Mouse (Mus musculus) lung, embryonic 14.5 days (tissue): Measurements from ENCODE around the gene Tifa. TPM values are rescaled to one million over a fixed set of nuclear protein-coding genes. Genes with fewer than 3 reads are reported as not detected.

Experiments
- ATAC-seq: fragments of 200-750 bp; cut with Nextera tagmentation; 2 replicates; pipeline ENCODE4 v1.8.0; 2017; ENCODE audit warnings: mild to moderate bottlenecking, moderate TSS enrichment, moderate library complexity; ENCODE audit not compliant: insufficient read depth
- DNase-seq: peaks from one replicate; pipeline ENCODE4 v3.0.0-alpha.2; 2015
- H3K27ac ChIP-seq: fragments of 300-500 bp; sonication (generic); 2 replicates; pipeline ENCODE4 v1.5.1; 2014; ENCODE audit warnings: low read depth, mild to moderate bottlenecking, moderate library complexity
- H3K27me3 ChIP-seq: fragments of 300-500 bp; sonication (generic); 2 replicates; pipeline ENCODE4 v1.6.1; 2014; ENCODE audit warnings: low read length, control low read depth; ENCODE audit not compliant: insufficient read depth
- H3K36me3 ChIP-seq: fragments of 300-500 bp; sonication (generic); 2 replicates; pipeline ENCODE4 v1.6.1; 2014; ENCODE audit warnings: control low read depth; ENCODE audit not compliant: insufficient read depth
- H3K4me1 ChIP-seq: fragments of 300-500 bp; sonication (generic); 2 replicates; pipeline ENCODE4 v1.6.1; 2014; ENCODE audit warnings: antibody characterized with exemption, control low read depth; ENCODE audit not compliant: insufficient read depth
- H3K4me2 ChIP-seq: fragments of 300-500 bp; sonication (generic); 2 replicates; pipeline ENCODE4 v1.6.1; 2014; ENCODE audit warnings: mild to moderate bottlenecking
- H3K4me3 ChIP-seq: fragments of 300-500 bp; sonication (generic); 2 replicates; pipeline ENCODE4 v1.5.1; 2014; ENCODE audit warnings: low read depth, low read length
- H3K9ac ChIP-seq: fragments of 300-500 bp; sonication (generic); 2 replicates; pipeline ENCODE4 v1.6.1; 2014
- H3K9me3 ChIP-seq: fragments of 300-500 bp; sonication (generic); 2 replicates; pipeline ENCODE4 v1.6.1; 2016; ENCODE audit warnings: low read depth, low read length, control low read depth
- CTCF ChIP-seq: IDR thresholded peaks from 2 replicates; pipeline ENCODE4 v1.5.1; 2016; ENCODE audit warnings: antibody characterized with exemption, low read depth
- WGBS: fragments of 180-500 bp; shearing (Covaris S2); extraction: QIAGEN DNeasy Blood & Tissue Kit; methylation state at CpG from one replicate; pipeline ENCODE4 v1.1.7; 2014; 5-methylcytosine and 5-hydroxymethylcytosine counted together
- polyA plus RNA-seq: library from polyadenylated mRNA; unstranded; fragments of >200 nt; fragmentation: Nextera tagmentation; extraction: Ambion mirVana; gene quantifications from 2 replicates; pipeline ENCODE4 v1.2.1, GENCODE M21; 2014

Gene Tifa
- polyA plus RNA-seq, 1 experiment from 2014 or later, result 4.3 TPM

DNA sequence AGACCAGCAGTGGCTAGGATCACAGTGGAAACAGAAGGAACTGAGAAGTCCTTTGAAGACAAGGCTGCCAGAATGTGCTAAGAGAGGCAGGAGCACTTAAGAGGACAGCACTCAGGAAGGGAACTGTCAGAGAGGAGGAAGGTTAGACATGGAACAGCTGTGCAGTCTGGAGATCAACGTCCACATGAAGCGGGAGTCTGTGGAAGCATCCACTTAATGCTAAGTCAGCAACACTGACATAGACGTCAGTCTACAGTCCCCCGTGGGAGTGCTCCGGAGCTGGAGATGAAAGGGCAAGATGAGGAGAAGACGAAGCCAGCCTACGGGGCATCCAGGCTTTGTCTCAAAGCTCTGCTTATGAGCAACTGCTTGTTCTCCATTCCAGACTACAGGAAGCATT, 37.5 kb downstream of the Tifa start:
- H3K27me3 ChIP-seq, result no peaks in the 10 kb centered on the region
- no peaks in the 10 kb centered on the region; the same call in 1 of the 2 replicates for H3K4me1 ChIP-seq
- peaks cover 8% of the 10 kb centered on the region for H3K36me3 ChIP-seq
- no peak for TF ChIP-seq CTCF
- DNase-seq (peak; percentile 80), ATAC-seq (peak; percentile 94)
- 22% methylated on average over 7 of the region's 7 CpGs for WGBS
- H3K4me3 ChIP-seq, result no peak overlapping the region
- H3K9ac ChIP-seq, result no peak overlapping the region
- no peaks in the 10 kb centered on the region for H3K9me3 ChIP-seq
- H3K4me2 ChIP-seq, result no peak overlapping the region
- 0 out of 2 replicates have a peak overlapping the region, but pooled peaks have one; percentile 51 for H3K27ac ChIP-seq

DNA sequence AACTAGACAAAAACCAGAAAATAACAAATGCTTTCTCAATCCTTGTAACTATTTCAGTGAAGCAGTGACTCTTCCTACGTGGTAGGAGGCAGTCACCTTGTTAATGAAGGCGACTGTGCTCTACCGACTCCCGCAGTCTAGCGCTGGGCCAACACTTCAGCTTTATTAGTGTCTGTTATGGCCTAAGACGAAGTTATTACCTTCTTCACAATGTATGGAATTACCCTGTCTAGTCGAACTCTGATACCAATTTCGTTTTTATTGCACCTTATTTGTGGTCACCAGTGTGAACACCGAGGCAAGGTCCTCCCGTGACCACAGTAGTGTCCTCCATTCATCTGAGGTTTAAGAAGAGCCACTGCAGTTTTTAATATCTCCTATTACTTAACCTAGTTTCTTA, 40.6 kb downstream of the Tifa start:
- 93% methylated on average over 10 of the region's 10 CpGs for WGBS
- no peak for ATAC-seq
- H3K27ac ChIP-seq, result no peak overlapping the region
- no peak overlapping the region for H3K9ac ChIP-seq
- no peaks in the 10 kb centered on the region for H3K9me3 ChIP-seq
- TF ChIP-seq CTCF, result no peak
- H3K36me3 ChIP-seq, result 0 out of 2 replicates have a peak, but pooled peaks cover 6% of the 10 kb centered on the region
- no peak for DNase-seq
- H3K4me1 ChIP-seq, result no peaks in the 10 kb centered on the region; the same call in 1 of the 2 replicates
- no peak overlapping the region for H3K4me2 ChIP-seq
- H3K4me3 ChIP-seq, result no peak overlapping the region
- no peaks in the 10 kb centered on the region for H3K27me3 ChIP-seq

DNA sequence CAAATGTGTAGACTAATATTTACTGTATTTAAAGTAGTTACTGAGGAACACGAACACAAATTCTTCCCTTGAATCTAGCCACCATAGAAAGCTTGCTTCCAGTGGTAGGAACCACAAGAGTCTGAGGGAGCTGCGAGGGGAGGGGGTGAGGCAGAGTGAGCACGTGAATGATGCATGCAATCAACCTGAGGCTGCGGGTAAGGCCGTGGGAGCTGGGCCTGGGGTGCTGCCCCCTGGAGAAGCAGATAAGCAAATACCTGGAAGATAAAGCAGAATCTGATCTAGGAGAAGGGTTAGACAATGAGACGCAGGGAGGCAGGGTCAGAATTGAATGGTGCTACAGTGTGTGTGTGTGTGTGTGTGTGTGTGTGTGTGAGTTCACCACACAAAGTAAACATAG, 41.5 kb downstream of the Tifa start:
- DNase-seq (no peak), ATAC-seq (no peak)
- Histone ChIP-seq H3K4me3 (no peak overlapping the region), H3K9ac (no peak overlapping the region), H3K27me3 (no peaks in the 10 kb centered on the region), H3K4me1 (peaks cover 2% of the 10 kb centered on the region; the same call in 1 of the 2 replicates), H3K36me3 (0 out of 2 replicates have a peak, but pooled peaks cover 6% of the 10 kb centered on the region), H3K4me2 (no peak overlapping the region), H3K27ac (no peak overlapping the region), H3K9me3 (no peaks in the 10 kb centered on the region)
- no peak for TF ChIP-seq CTCF
- 47% methylated on average over 6 of the region's 6 CpGs for WGBS

DNA sequence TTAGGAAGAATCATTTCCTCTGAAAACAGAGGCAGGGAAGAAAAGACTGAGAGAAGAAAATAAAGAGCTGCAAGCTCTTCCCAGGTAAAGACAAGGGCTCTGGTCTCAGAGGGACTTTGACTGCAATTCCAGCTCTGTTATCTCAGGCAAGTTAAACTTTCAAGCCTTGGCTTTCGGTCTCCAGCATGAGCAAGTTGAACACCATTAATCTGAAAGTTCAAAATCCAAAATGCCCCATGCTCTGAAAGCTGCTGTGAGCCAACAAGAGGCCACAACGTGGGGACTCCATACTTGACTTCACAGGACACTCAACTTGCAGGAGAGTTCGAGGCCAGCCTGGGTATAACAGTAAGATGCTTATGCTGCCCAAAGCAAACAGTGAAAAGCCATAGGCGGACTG, 44.4 kb downstream of the Tifa start:
- ATAC-seq (no peak), DNase-seq (no peak)
- Histone ChIP-seq H3K9me3 (no peaks in the 10 kb centered on the region), H3K27ac (no peak overlapping the region), H3K4me3 (no peak overlapping the region), H3K36me3 (0 out of 2 replicates have a peak, but pooled peaks cover 6% of the 10 kb centered on the region), H3K4me2 (no peak overlapping the region), H3K9ac (no peak overlapping the region), H3K27me3 (no peaks in the 10 kb centered on the region), H3K4me1 (peaks cover 5% of the 10 kb centered on the region; the same call in 1 of the 2 replicates)
- 77% methylated on average over 4 of the region's 4 CpGs for WGBS
- no peak for TF ChIP-seq CTCF

DNA sequence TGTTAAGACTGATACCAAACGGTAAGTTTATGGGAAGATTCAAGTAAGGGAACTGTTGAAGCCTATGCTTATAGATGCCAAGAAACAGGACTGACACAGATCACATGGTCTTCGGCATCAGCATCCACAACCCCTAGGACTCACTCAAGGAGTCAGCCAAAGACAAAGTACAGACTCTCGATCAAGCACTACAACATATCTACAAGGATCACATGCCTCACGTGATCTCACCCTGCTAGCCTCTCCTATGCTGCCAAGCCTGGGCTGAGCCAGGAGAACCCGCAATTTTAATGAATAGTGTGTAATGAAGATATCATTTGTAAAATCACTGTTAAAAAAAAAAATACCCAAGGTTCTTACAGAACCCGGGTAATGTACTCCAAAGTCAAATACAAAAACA, 46.0 kb downstream of the Tifa start:
- WGBS, result 81% methylated on average over 6 of the region's 6 CpGs
- H3K9me3 ChIP-seq, result no peaks in the 10 kb centered on the region
- peak overlapping the region; percentile 91 for H3K4me2 ChIP-seq
- no peak overlapping the region for H3K27ac ChIP-seq
- H3K27me3 ChIP-seq, result no peaks in the 10 kb centered on the region
- no peak for DNase-seq
- H3K9ac ChIP-seq, result no peak overlapping the region
- H3K4me3 ChIP-seq, result no peak overlapping the region
- TF ChIP-seq CTCF, result no peak
- H3K36me3 ChIP-seq, result 0 out of 2 replicates have a peak, but pooled peaks cover 6% of the 10 kb centered on the region
- no peak for ATAC-seq
- H3K4me1 ChIP-seq, result peaks cover 5% of the 10 kb centered on the region; the same call in 1 of the 2 replicates

DNA sequence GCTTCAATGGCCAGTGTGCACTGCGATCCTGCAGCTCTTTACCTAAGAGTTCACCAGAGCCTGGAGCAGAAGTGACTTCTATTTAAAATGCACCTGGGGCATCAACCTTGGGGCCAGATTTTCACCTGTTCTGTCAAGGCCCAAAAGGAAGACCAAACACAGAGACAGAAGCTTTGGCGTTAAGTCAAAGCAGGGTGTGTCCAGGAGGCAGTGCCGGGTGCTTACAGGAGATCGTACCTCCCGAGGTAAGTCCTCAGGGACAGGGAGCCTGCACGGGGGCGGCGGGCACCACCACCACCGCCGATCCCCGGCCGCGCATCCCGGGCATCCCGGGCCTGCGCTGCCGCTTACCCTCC, 47.2 kb downstream of the Tifa start:
- H3K9me3 ChIP-seq, result no peaks in the 10 kb centered on the region
- H3K27ac ChIP-seq, result peak overlapping the region; percentile 96
- under 1% methylated on average over 17 of the region's 17 CpGs for WGBS
- 0 out of 2 replicates have a peak, but pooled peaks cover 2% of the 10 kb centered on the region for H3K36me3 ChIP-seq
- 0 out of 2 replicates have a peak, but pooled peaks have one; percentile 0 for ATAC-seq
- peak overlapping the region; percentile 85 for H3K4me3 ChIP-seq
- no peak for TF ChIP-seq CTCF
- H3K4me2 ChIP-seq, result peak overlapping the region; percentile 91
- peak overlapping the region; percentile 86 for H3K9ac ChIP-seq
- peaks cover 5% of the 10 kb centered on the region; the same call in 1 of the 2 replicates for H3K4me1 ChIP-seq
- H3K27me3 ChIP-seq, result no peaks in the 10 kb centered on the region
- peak; percentile 26 for DNase-seq

DNA sequence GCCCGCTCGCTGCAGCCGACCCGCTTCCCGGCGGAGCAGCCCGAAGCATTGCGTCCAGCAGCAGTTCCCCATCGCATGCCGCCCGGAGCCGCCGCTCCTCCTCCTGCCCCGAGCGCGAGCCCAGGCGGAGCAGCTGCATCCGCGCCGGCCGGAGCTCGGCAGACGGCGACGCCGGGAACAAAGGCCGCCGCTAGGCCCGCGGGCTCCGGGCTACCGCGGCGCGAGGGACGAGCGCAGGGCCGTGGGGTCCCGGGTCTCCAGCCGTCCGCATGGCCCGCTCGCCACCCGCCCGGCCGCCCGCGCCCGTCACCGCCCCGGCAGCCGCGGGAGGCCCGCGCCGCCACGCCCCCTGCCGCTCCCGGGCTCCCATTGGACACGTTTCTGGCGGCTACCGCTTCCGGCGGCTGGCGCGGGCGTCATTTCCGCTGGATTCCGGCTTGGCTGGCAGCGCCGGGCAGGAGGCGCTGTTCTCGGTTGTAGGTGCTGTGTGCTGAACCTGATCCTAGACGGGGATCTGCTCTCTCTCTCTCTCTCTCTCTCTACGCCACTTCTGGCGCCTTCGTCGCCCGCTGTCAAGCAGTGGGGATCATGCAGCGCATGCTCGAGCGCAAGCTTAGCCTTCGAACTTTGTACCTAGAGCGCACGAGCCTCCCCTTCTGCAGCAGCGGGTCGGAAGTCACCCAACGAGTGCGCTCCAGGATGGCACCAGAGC, 47.7 kb downstream of the Tifa start, which contains the start of gene Ap1ar:
Ap1ar (minus strand) TSS at position 370 of the 712 bp plus-strand sequence.
- TF ChIP-seq CTCF, result peak; percentile 76
- ATAC-seq, result peak; percentile 98
- no peaks in the 10 kb centered on the region for H3K9me3 ChIP-seq

More for the DNA sequence above, 47.7 kb downstream of the Tifa start, which contains the start of gene Ap1ar:
- Histone ChIP-seq H3K4me3 (peak within 1 kb of the TSS; percentile 85), H3K4me1 (peaks cover 5% of the 10 kb centered on the region; the same call in 1 of the 2 replicates), H3K36me3 (0 out of 2 replicates have a peak, but pooled peaks cover 2% of the 10 kb centered on the region), H3K27ac (peak within 1 kb of the TSS; percentile 96), H3K4me2 (peak within 1 kb of the TSS; percentile 91), H3K27me3 (no peaks in the 10 kb centered on the region), H3K9ac (peak within 1 kb of the TSS; percentile 86)
- peak; percentile 98 for DNase-seq
- WGBS, result under 1% methylated on average over 81 of the region's 89 CpGs
